Mouse (Mus musculus): ENCODE data around the gene Slc6a20b. TPM values are rescaled to one million over a fixed set of nuclear protein-coding genes. Genes with fewer than 3 reads are reported as not detected.
"Not testable (repeated sequence)": the region's sequence is repeated elsewhere in the genome, so short reads cannot be mapped to it uniquely, and the experiment has no call there.

The Slc6a20b gene
- total RNA-seq (2015; ENCODE audit: low replicate concordance) = 2.5 and 7.1 TPM in 2 replicates
- 3.4 and 5.1 TPM in 2 replicates for total RNA-seq (2017; ENCODE audit: low replicate concordance)

DNA sequence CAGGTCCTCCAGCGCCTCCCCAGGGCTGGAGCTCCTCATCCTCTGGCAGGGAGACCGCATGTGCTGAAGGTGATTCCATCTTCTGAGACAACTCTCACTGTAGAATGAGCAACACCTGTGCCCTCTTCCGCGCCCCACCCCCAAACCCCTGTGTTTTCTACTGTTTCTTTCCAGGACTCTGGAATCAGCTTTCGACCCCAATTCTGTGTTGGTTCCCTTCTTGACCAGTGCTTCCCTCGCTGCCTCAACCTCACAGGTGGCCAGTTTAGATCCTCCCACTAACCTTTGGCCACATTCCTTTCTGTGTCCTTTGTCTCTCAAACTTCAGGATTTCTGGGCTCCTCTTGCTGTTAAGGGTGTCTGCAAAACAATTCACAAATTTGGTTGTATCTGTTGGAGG, at the start of gene Slc6a20b:
Gene Slc6a20b (minus strand): TSS at position 285 of the 400 bp plus-strand sequence.
- ATAC-seq (replicated peaks; ENCODE audit: low FRiP score, poor library complexity, severe bottlenecking) = no peak

DNA sequence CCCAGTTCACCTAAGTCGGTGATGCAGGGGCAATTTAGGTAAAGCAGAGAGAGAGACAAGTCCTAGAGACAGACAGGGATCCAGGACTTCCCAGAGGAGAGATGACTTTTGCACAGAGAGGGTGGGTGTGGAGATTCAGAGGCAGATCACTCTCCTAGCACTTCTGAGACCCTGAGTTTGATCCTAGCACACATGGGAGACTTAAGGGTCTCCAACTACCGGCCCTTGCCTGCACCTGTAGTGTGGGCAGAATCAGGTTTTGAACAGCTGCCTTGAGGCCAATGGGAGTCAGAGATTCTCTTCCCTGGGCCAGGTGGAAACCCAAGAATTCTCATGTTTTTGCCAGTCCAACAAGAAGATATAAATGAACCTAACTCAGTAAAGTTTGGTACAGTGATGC, 46.8 kb upstream of the Slc6a20b start:
- ATAC-seq (replicated peaks; ENCODE audit: low FRiP score, poor library complexity, severe bottlenecking) = peak; percentile 25; the same call in 1 of the 2 replicates

DNA sequence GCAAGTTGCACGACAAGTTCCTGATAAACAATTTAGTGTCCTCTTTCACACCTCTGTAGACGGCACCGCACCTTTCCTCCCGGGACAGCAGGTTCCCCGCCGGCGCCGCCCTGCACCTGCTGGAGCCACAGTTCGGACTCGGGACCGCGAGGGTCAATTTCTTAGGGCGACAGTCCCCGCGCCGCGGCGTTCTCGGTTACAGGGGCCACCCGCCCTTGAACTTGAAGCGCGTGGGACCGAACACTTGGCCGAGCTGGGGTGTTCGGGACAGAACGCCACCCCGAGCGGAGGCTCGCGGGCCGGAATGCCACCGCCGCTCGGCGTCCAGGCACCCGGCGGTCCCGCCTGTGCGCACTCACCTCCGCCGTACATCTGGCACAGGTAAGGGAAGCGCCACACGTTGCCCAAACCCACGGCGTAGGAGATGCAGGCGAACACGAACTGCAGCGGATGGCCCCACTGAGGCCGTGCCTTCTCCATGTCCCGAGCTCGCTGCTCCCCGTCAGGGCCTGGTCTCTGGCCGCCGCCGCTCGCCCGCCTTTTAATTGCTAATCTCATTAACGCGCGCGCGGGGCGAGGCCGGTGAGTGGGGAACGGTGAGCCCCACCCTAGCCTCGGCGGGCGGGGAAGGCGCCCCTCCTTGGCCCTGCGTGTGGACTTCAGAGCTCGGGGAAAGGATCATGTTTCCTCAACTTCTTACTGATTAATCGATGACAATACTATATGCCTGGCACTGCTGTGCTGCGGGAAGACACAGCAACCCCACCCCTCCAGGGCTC, 46.2 kb upstream of the Slc6a20b start, which contains the start of the genes Ccr9 and Slc6a20a:
Gene Ccr9 (plus strand): TSS at position 113 of the 779 bp plus-strand sequence.
Gene Slc6a20a (minus strand): TSS at position 559 of the 779 bp plus-strand sequence.
- ATAC-seq (replicated peaks; ENCODE audit: low FRiP score, poor library complexity, severe bottlenecking) = peak; percentile 93

DNA sequence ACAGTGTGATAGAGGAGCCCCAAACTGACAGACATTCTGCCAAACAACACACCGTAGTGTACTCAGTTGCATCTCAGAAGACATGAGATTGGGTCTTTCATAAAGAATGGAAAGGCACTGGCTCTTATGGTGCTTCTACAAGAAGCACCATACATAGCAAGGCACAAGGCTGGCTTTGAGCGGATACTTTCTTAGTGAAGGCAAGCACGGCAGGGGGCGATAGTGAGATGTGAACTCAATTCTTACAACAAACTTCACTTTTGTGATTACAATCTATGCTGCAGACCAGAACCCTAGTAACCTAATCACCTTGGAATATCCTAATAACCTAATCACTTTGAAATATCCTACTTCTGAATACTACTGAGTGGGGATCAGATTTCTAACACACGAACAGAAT, 33.3 kb upstream of the Slc6a20b start:
- peak; percentile 53; the same call in 1 of the 2 replicates for ATAC-seq (replicated peaks; ENCODE audit: low FRiP score, poor library complexity, severe bottlenecking)

DNA sequence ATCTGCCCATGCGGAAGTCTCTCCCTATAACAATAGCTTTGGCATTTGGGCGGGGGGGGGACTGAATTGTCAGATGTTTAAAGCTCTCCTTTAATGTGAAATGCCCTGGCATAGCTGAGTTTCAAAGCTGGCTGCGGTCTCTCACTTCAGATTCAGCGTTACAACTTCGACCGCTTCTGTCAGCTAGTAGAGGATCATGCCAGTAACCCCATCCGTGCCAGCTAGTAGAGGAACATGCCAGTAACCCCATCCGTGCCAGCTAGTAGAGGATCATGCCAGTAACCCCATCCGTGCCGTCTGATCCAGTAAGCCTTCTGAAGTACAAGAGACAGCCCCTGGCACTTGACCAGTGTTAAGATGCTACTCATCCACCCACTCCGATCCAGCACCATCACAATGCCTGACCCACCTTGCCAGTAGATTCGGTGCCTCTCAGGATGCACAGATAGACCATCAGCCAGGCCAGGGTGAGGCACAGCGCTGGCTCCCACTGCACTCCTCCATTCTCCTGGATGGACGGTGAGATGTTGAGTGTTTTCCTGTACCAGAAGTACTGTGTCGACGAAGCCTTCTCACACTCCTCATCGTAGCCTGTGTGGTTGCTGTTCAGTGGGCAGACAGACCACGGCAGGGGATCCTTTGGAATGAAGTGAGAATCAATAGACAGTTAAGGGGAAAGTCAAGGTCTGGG, 27.8 kb upstream of the Slc6a20b start:
- not testable (repeated sequence) for ATAC-seq (replicated peaks; ENCODE audit: low FRiP score, poor library complexity, severe bottlenecking)

DNA sequence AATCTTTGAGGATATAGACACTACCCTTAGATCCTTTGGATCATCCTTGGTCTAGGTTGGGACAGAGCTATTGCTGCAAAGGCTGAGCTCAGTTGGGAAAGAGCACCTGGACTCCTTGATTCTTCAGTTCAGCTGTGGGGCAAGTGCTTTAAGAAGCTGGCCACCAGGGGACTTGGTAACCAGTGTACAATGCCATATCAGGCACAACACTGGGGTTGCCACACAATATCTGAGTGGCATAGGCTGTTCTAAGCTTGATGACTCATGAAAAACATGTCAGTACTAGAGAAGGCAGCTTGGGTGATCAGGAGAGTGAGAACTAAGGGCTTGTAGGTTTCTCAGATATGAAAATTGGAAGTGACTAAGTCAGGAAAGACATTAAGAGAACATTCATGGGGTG, 26.6 kb upstream of the Slc6a20b start:
- ATAC-seq (replicated peaks; ENCODE audit: low FRiP score, poor library complexity, severe bottlenecking) = no peak

DNA sequence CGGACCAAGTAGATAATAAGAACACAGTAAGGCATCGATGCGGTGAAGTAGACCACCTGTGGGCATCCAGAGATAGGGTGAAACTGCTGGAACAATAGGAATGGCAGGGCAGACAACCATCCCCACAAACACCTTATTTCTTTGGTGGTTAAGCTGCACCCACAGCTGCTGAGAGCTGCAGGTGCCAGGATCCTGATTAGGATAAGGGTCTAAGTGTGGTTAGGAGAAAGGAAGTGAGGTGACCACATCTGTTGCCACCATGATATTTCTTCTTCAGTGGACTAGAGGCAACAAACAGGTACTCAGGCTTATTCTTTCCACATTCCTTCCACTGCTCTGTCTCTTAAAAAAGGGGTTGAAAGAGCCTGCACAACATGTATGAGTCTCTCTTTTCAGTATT, 25.1 kb upstream of the Slc6a20b start:
- ATAC-seq (replicated peaks; ENCODE audit: low FRiP score, poor library complexity, severe bottlenecking) = no peak

DNA sequence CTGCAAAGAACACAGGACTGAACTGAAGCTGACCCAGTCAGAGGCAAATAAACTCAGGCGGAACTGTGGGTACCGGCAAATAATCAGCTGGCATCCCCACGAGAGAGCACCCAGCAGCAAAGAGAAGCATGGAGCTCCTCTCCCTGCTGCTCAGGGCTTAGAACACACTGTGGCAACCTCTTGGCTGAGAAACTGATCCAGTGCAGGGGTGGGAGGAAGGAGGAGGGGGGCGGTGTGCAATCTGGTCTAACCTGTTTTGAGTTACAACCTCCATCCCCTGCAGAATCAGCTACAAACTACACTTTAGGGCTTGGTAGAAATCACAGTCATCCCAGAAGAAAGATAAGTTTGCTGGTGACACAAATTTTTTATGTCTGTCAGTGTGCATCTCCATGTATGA, 19.0 kb upstream of the Slc6a20b start:
- no peak for ATAC-seq (replicated peaks; ENCODE audit: low FRiP score, poor library complexity, severe bottlenecking)

DNA sequence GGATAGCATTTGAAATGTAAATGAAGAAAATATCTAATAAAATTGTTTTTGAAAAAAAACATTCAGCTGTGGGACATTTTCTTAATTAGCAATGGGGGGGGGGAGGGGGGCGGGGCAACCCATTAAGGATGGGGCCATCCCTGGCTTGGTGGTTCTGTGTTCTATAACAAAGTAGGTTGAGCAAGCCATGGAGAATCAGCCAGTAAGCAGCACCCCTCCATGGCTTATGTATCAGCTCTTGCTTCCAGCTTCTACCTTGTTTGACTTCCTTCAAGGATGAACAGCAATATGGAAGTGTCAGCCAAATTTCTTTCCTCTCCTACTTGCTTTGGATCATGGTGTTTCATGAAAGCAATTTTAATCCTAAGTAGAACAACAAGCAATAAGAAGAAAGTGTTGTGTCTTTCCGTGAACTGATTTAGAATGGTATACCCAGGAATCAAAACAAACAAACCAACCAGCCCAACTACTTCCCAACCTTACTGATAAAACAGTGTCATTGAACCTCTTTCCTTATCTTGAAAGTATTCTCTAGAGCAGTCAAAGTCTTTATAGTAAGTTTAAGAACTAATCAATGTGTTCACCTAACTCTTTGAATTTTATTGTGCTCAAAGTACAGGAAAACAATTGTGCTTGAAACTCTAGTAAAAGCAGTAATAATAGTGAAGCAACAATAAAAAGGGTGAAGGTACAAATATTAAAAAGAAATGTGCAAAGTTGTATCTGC, 17.6 kb upstream of the Slc6a20b start:
- ATAC-seq (replicated peaks; ENCODE audit: low FRiP score, poor library complexity, severe bottlenecking) = no peak

DNA sequence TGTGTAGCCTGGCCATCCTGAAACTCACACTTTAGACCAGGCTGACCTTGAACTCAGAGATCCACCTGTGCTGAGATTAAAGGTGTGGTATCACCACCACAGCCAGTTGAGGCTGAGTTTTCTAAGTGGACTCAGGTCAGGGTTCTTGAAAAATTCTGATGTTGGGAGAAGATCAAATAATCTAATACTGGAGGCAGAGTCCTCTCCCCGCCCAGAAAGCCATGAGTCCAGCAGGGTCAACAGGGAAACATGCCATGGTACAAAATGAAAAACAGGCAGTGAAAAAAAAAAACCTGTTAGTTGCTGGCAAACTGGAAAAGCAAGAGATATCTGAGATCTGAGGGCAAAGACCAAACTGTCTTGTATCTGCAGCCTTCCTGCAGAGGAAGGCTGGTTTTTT, 7.7 kb upstream of the Slc6a20b start:
- no peak for ATAC-seq (replicated peaks; ENCODE audit: low FRiP score, poor library complexity, severe bottlenecking)

DNA sequence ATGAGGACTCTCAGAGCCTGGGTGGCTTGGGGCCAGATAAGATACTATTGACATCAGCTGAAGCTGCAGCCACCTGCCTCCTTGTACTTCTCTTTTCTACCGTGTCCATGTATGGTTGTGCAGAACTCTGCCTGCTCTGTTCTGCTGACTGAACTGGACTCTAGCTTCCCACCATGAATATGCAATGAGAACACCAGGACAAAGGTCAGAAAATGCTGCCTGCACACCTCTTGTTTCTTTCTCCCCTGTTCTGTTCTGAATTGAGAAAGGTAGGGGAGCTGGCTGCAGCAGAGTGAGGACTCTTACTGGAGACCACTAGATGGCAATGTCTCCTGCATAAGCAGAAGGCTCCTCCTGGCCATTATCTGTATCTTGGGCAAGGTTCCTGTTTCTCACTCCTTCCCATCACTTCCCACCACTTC, 6.3 kb upstream of the Slc6a20b start:
- no peak for ATAC-seq (replicated peaks; ENCODE audit: low FRiP score, poor library complexity, severe bottlenecking)

DNA sequence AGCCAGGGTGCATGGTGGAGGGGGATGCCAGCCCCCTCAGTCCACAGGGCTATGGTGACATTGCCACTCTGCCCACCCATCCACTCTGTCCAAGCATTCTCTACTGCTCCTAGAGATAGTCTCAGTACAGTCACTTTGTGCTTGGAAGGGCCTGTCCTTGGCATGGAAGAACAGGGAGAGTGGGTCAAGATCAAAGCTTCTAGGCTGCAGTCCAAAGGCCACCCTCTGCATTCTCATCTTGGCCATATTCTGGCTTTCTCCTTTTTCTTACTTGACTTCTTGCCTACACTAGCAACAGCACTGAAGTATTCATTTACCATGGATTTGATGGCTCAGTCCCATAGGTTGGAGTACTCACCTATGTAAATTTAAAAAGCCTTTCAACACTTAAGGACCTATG, 5.9 kb upstream of the Slc6a20b start:
- no peak for ATAC-seq (replicated peaks; ENCODE audit: low FRiP score, poor library complexity, severe bottlenecking)

DNA sequence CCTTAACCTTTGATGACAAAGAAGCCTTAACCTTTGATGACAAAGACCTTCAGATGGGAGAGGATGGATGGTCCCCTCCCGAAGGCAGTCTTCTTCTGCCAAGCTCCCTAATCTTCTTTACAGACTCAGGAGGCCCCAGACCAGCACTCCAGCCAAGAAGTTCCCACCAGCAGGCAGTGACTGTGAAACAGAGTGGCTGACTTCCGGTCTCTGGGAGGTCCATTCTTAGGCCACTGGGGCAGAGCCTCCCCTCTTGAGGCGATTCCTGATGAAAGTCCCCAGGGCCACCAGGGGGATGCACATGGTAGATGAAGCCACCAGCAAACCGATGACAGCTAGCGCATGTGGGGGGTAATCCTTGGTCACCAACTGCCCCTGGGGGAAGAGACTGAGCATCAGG, 4.4 kb upstream of the Slc6a20b start:
- ATAC-seq (replicated peaks; ENCODE audit: low FRiP score, poor library complexity, severe bottlenecking) = no peak

DNA sequence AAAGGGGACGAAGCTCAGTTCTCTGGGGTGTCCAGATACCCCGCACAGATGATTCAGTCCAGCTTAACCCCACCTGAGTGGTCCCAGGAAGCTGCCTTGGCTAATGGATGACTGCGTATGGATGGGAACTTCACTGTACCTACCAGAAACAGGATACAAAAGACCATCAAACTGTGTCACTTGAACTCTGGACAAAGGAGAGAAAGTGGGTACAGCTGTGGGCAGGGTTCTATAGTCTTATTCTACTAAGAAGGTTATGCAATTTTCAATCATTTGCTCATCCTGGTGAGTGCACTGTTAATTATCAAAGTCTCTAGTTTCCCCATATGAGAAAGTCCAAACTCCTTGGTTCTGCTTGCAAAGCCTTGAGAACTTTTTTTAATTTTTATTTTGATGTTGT, 628 bp upstream of the Slc6a20b start:
- no peak for ATAC-seq (replicated peaks; ENCODE audit: low FRiP score, poor library complexity, severe bottlenecking)

DNA sequence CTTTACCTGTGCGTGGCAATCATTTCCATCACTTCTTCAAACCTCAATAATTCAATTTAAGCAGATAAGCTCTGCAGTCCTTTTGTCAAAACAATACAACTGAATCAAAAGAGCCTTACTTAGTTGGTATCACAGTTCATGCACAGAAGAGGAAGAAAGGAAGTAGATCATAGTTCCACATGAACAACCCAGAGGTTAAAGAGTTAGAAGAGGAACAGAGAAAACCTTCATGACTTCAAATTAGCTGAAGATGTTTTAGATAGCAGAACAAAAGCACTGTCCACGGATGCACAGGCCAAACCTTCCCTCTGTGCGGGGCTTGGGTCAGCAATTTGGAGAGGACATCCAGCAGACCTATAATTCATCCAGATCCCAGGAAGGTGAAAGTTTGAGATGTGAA, 699 bp downstream of the Slc6a20b start:
- ATAC-seq (replicated peaks; ENCODE audit: low FRiP score, poor library complexity, severe bottlenecking) = 0 out of 2 replicates have a peak, but pooled peaks have one; percentile 25

DNA sequence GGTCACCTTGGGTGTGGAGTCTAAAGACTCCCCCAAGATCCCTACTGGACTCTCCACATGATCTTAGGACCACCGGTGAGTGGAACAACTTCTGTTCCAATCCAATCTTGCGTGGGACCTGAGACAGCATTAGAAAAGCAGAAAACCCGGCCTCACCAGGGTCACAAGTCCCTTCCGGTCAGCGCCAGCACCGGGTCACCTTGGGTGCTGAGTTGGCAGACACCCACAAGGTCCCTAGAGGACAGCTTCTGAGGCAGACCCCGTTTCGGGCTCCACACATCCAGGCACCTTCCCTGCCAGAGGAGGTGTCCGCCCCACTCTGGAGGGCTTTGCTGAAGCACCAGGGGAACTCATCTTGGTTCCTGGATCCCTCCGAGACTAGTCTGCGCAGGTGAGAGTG, 6.5 kb downstream of the Slc6a20b start:
- no peak for ATAC-seq (replicated peaks; ENCODE audit: low FRiP score, poor library complexity, severe bottlenecking)

DNA sequence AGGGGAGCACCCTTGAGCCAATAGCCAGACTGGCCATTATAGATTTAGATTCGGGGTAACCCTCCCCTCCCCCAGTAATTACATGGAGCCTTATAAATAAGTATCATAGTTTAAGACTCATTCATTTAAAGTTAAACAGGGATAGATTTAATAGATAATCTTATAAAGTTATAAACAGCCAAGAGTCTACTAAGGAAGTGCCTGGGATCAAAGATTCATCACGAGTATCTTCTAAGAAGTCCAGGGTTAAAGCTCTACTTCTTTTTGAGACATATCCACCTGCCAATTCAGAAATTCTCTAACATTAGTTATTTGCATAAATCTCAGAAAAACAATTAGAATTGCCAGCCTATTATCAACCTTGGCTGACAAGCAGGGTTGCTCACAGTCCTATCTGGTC, 7.6 kb downstream of the Slc6a20b start:
- no peak for ATAC-seq (replicated peaks; ENCODE audit: low FRiP score, poor library complexity, severe bottlenecking)

DNA sequence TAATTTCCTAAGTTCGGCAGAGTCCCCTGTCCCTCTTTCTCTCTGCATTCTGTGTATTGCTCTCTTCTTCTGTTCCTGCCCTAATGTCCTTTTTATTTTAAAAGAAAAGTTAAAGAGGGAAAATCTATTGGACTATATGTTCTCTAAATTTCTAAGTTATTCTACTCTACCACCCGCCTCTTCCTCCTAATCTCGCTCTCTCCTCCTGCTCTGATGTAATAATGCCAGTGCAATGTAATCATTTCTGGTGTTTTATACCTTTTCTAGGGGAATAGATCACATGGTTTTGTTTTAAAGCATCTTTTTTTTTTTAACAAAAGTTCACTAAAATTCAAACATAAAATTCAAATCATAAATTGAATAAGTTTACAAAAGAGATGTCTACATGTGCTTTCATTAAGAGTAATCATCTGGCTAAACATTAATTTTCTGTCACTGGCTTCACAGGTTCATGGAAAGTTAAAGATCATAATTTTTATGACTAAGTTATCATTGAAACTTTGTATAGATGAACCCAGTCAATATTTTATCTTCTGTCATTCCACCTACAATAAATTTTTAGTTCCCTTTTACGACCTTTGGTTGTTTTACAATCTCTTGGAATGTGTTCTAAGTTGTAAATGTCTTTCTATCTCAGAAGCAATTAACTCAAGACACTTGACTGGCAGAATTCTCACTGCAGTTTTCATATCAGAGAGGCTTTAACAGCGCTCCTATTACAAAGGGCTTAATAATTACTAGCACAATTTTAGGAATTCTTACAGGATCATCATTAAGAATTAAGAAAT, 11.9 kb downstream of the Slc6a20b start:
- no peak for ATAC-seq (replicated peaks; ENCODE audit: low FRiP score, poor library complexity, severe bottlenecking)

DNA sequence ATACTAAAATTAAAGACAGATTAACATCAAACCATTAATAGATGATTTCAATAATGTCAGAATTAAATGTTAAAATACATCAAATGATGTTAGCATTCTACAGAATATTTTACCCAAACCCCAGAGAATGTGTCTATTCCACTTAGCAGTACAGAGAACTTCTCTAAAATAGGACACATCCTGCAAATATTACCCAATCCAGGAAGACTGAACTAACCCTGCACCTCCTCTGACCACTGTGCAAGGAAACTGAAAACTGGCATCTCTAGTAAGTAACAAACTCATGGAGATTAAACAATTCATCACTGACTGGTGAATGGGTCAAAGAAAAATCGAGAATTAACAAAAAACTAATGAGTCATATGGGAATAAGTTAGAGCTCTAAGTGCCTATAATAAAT, 30.8 kb downstream of the Slc6a20b start:
- ATAC-seq (replicated peaks; ENCODE audit: low FRiP score, poor library complexity, severe bottlenecking) = no peak

DNA sequence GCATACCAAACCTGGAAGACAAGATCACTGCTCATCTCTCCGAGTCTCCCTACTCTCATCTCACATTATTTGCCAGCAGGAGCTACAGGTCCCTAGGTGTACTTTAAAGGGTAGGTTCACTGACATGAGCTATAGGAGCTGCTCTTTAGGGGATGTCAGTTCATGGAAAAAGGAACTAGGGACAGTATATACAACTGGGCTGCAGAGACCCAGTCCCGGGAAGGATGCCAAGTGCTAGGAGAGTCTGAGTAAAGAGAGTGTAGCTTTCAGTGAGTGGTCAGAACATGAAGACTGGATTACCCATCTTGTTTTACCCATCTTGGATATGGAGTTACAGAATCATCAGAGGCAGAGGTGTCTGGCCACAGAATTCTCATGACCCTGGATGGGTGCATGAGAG, 35.0 kb downstream of the Slc6a20b start:
- no peak for ATAC-seq (replicated peaks; ENCODE audit: low FRiP score, poor library complexity, severe bottlenecking)

Data from erythroid progenitor cell, adult 5-6 weeks (primary cell).